Mouse (Mus musculus): ENCODE data around the gene Ly6g5b. TPM values are rescaled to one million over a fixed set of nuclear protein-coding genes. Genes with fewer than 3 reads are reported as not detected.

Ly6g5b gene
- polyA plus RNA-seq, 2 experiments: 0.27 to 0.70 TPM

DNA sequence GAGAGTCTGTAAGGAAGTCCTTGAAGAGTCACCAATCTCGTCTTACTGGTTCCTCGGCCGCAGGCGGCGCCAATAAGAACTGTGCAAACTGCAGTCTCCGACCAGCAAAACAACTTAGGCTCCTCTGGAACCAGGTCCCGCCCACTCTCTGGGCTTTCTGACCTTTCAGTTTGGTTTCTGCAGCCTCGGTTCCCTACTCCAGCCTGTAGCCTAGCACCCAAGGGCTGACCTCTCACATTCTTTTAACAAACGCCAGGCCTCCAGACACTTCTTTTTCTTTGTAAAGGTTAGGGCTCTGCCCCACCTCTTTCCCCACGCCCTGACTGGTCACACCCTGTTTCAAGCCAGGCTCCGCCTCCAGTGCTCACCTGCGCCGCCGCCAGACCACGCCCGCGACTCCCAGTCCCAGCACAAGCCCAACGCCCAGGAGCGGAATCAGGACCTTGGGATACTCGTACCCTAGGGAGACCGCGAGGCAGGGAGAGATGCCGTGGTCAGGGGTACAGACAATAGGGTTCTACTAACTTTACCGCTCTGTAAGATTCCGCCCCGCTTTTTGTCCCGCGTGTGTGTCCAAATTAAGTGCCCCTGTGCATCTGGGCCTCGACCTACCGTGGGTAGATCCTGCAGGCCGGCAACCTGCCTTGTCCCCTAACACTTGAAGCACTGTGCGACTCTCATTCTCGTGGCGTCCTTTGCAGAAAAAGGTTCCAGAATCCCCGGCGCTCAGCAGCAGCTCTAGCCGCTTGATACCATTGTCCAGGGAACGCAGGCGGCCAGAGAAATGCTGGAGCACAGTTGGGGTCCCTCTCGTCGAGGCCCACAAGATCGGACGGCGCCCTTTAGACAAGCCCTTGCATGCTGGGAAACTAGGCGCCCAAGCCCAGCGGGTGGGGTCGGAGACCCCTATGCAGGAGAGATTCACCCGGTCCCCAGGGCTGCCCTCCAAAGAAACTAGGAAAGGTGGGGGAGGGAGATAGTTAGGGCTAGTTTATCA, 50.0 kb downstream of the Ly6g5b start, which contains the start of gene Ly6g6c:
Ly6g6c (plus strand) TSS at position 438 of the 997 bp plus-strand sequence.
- TF ChIP-seq CTCF (IDR thresholded peaks at IDR 0.05; ENCODE audit: low read depth): no peak
- TF ChIP-seq EP300 (IDR thresholded peaks at IDR 0.05; ENCODE audit: low read depth): no peak
- H3K4me2 ChIP-seq (ENCODE audit: low read depth): peak within 1 kb of the TSS; percentile 72
- no peak for DNase-seq (ENCODE audit: low read depth in 3 of 3, low spot score in 3 of 3)
- H3K4me3 ChIP-seq (ENCODE audit: insufficient read depth in 1 of 2, low read depth in 2 of 2, low read length in 2 of 2): peak within 1 kb of the TSS; percentile 37 to 43
- H3K27ac ChIP-seq: no peak within 1 kb of the TSS
- H3K4me1 ChIP-seq (replicated peaks; ENCODE audit: control insufficient read depth in 2 of 2, insufficient read depth in 2 of 2, low read length in 1 of 2): peaks cover 9 to 11% of the 10 kb centered on the region in 2 experiments
- peaks cover 41% of the 10 kb centered on the region for H3K27me3 ChIP-seq (ENCODE audit: control insufficient read depth, insufficient read depth, low read length)
- H3K9ac ChIP-seq (replicated peaks): peak within 1 kb of the TSS; percentile 23; the same call in 1 of the 2 replicates
- no peaks in the 10 kb centered on the region for H3K36me3 ChIP-seq (replicated peaks; ENCODE audit: control insufficient read depth, insufficient read depth, low read depth)
- peak; percentile 38 for ATAC-seq (ENCODE audit: insufficient read depth)
- 2% methylated on average over 48 of the region's 48 CpGs for WGBS (ENCODE audit: insufficient replicate concordance)
- H3K9me3 ChIP-seq (ENCODE audit: control insufficient read depth, low read length): no peaks in the 10 kb centered on the region

DNA sequence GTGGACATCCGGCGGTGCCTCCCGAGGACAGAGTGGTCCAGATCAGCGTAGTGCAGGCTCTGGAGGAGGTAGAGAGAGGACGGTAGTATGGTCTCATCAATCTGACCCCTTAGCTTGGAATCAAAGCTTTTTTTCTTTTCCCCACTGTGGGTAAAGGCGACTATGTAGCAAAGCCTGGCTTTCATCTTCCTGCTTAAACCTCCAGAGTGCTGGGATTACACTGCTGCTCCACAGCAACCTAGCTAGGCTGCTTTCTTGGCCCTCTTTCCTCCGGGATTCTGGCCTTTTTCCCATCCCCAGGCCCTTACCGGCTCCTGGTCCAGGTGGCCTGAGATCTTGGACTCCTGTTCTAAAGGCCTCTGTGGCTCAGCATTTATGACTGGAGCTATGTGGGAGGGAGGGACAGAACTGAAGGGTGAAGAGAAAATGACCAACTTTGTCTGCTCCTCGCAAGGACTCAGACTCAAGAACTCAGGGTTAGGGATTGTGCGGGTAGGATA, 50.8 kb downstream of the Ly6g5b start:
- DNase-seq (ENCODE audit: low read depth in 3 of 3, low spot score in 3 of 3): no peak
- peak overlapping the region; percentile 72 for H3K4me2 ChIP-seq (ENCODE audit: low read depth)
- H3K27ac ChIP-seq: no peak overlapping the region
- no peak for ATAC-seq (ENCODE audit: insufficient read depth)
- 25% methylated on average over 10 of the region's 10 CpGs for WGBS (ENCODE audit: insufficient replicate concordance)
- H3K9me3 ChIP-seq (ENCODE audit: control insufficient read depth, low read length): no peaks in the 10 kb centered on the region
- no peak overlapping the region for H3K9ac ChIP-seq (replicated peaks)
- TF ChIP-seq EP300 (IDR thresholded peaks at IDR 0.05; ENCODE audit: low read depth) (no peak), CTCF (IDR thresholded peaks at IDR 0.05; ENCODE audit: low read depth) (no peak)
- H3K4me3 ChIP-seq (ENCODE audit: insufficient read depth in 1 of 2, low read depth in 2 of 2, low read length in 2 of 2): peak overlapping the region in 1 of 2 experiments; percentile 43; a peak in 2 of 4 replicates
- H3K36me3 ChIP-seq (replicated peaks; ENCODE audit: control insufficient read depth, insufficient read depth, low read depth): no peaks in the 10 kb centered on the region
- peaks cover 12 to 13% of the 10 kb centered on the region in 2 experiments for H3K4me1 ChIP-seq (replicated peaks; ENCODE audit: control insufficient read depth in 2 of 2, insufficient read depth in 2 of 2, low read length in 1 of 2)
- H3K27me3 ChIP-seq (ENCODE audit: control insufficient read depth, insufficient read depth, low read length): peaks cover 41% of the 10 kb centered on the region

Other genes with a start within 250 kb of the Ly6g5b start
Only the 30 nearest of the 42 such genes appear.
- gene Hspa1l, start 142.7 kb downstream of the Ly6g5b start, polyA plus RNA-seq (2012; rRNA removed): 0.02 TPM in 1 of 2 replicates, not detected in the other
- gene Hspa1l, start 142.7 kb downstream of the Ly6g5b start, polyA plus RNA-seq (2014; fragmentation: Nextera tagmentation; extraction: Ambion mirVana): 0.19 and 0.25 TPM in 2 replicates
- gene Lsm2, start 133.6 kb downstream of the Ly6g5b start, polyA plus RNA-seq (2012; rRNA removed): 81.5 and 121 TPM in 2 replicates
- gene Lsm2, start 133.6 kb downstream of the Ly6g5b start, polyA plus RNA-seq (2014; fragmentation: Nextera tagmentation; extraction: Ambion mirVana): 122 and 132 TPM in 2 replicates
- 58.2 and 67.6 TPM in 2 replicates for gene Vars, start 114.4 kb downstream of the Ly6g5b start, polyA plus RNA-seq (2012; rRNA removed)
- gene Vars, start 114.4 kb downstream of the Ly6g5b start, polyA plus RNA-seq (2014; fragmentation: Nextera tagmentation; extraction: Ambion mirVana): 61.7 and 77.3 TPM in 2 replicates
- gene Vwa7, start 98.8 kb downstream of the Ly6g5b start, polyA plus RNA-seq (2012; rRNA removed): 0.12 and 0.18 TPM in 2 replicates
- gene Vwa7, start 98.8 kb downstream of the Ly6g5b start, polyA plus RNA-seq (2014; fragmentation: Nextera tagmentation; extraction: Ambion mirVana): 0.09 TPM in 1 of 2 replicates, not detected in the other
- gene Sapcd1, start 87.4 kb downstream of the Ly6g5b start, polyA plus RNA-seq (2012; rRNA removed): 2.3 and 2.7 TPM in 2 replicates
- 2.5 and 2.7 TPM in 2 replicates for gene Sapcd1, start 87.4 kb downstream of the Ly6g5b start, polyA plus RNA-seq (2014; fragmentation: Nextera tagmentation; extraction: Ambion mirVana)
- 3.3 and 4.3 TPM in 2 replicates for gene Msh5, start 68.7 kb downstream of the Ly6g5b start, polyA plus RNA-seq (2012; rRNA removed)
- 2.3 and 2.9 TPM in 2 replicates for gene Msh5, start 68.7 kb downstream of the Ly6g5b start, polyA plus RNA-seq (2014; fragmentation: Nextera tagmentation; extraction: Ambion mirVana)
- gene Clic1, start 65.5 kb downstream of the Ly6g5b start, polyA plus RNA-seq (2012; rRNA removed): 76.4 and 78.0 TPM in 2 replicates
- gene Clic1, start 65.5 kb downstream of the Ly6g5b start, polyA plus RNA-seq (2014; fragmentation: Nextera tagmentation; extraction: Ambion mirVana): 38.1 and 39.9 TPM in 2 replicates
- gene Ddah2, start 56.4 kb downstream of the Ly6g5b start, polyA plus RNA-seq (2012; rRNA removed): 12.0 and 12.3 TPM in 2 replicates
- 16.1 and 17.3 TPM in 2 replicates for gene Ddah2, start 56.4 kb downstream of the Ly6g5b start, polyA plus RNA-seq (2014; fragmentation: Nextera tagmentation; extraction: Ambion mirVana)
- 0.26 and 0.48 TPM in 2 replicates for gene Ly6g6c, start 50.0 kb downstream of the Ly6g5b start, polyA plus RNA-seq (2012; rRNA removed)
- gene Ly6g6c, start 50.0 kb downstream of the Ly6g5b start, polyA plus RNA-seq (2014; fragmentation: Nextera tagmentation; extraction: Ambion mirVana): 0.24 and 0.37 TPM in 2 replicates
- 2.3 and 2.6 TPM in 2 replicates for gene Mpig6b, start 49.2 kb downstream of the Ly6g5b start, polyA plus RNA-seq (2012; rRNA removed)
- gene Mpig6b, start 49.2 kb downstream of the Ly6g5b start, polyA plus RNA-seq (2014; fragmentation: Nextera tagmentation; extraction: Ambion mirVana): 4.0 and 6.6 TPM in 2 replicates
- 0.08 and 0.32 TPM in 2 replicates for gene Ly6g6e, start 38.5 kb downstream of the Ly6g5b start, polyA plus RNA-seq (2012; rRNA removed)
- gene Ly6g6e, start 38.5 kb downstream of the Ly6g5b start, polyA plus RNA-seq (2014; fragmentation: Nextera tagmentation; extraction: Ambion mirVana): not detected in 2 replicates
- gene Ly6g6d, start 37.4 kb downstream of the Ly6g5b start, polyA plus RNA-seq (2012; rRNA removed): 0.95 and 1.2 TPM in 2 replicates
- 0.28 and 0.77 TPM in 2 replicates for gene Ly6g6d, start 37.4 kb downstream of the Ly6g5b start, polyA plus RNA-seq (2014; fragmentation: Nextera tagmentation; extraction: Ambion mirVana)
- gene Ly6g6f, start 29.8 kb downstream of the Ly6g5b start, polyA plus RNA-seq (2012; rRNA removed): 4.1 and 5.1 TPM in 2 replicates
- 5.0 and 6.3 TPM in 2 replicates for gene Ly6g6f, start 29.8 kb downstream of the Ly6g5b start, polyA plus RNA-seq (2014; fragmentation: Nextera tagmentation; extraction: Ambion mirVana)
- gene Abhd16a, start 26.2 kb downstream of the Ly6g5b start, polyA plus RNA-seq (2012; rRNA removed): 29.1 and 30.0 TPM in 2 replicates
- 42.3 and 44.3 TPM in 2 replicates for gene Abhd16a, start 26.2 kb downstream of the Ly6g5b start, polyA plus RNA-seq (2014; fragmentation: Nextera tagmentation; extraction: Ambion mirVana)
- gene Ly6g5c, start 7.1 kb downstream of the Ly6g5b start, polyA plus RNA-seq (2012; rRNA removed): not detected in 2 replicates
- gene Ly6g5c, start 7.1 kb downstream of the Ly6g5b start, polyA plus RNA-seq (2014; fragmentation: Nextera tagmentation; extraction: Ambion mirVana): not detected in 2 replicates
- gene Gpank1, start 6.0 kb upstream of the Ly6g5b start, polyA plus RNA-seq (2012; rRNA removed): 8.9 and 10.0 TPM in 2 replicates
- gene Gpank1, start 6.0 kb upstream of the Ly6g5b start, polyA plus RNA-seq (2014; fragmentation: Nextera tagmentation; extraction: Ambion mirVana): 12.2 and 12.7 TPM in 2 replicates
- 79.2 and 106 TPM in 2 replicates for gene Csnk2b, start 6.6 kb upstream of the Ly6g5b start, polyA plus RNA-seq (2012; rRNA removed)
- 127 and 142 TPM in 2 replicates for gene Csnk2b, start 6.6 kb upstream of the Ly6g5b start, polyA plus RNA-seq (2014; fragmentation: Nextera tagmentation; extraction: Ambion mirVana)
- gene D17H6S53E, start 10.9 kb upstream of the Ly6g5b start, polyA plus RNA-seq (2012; rRNA removed): 0.75 and 1.5 TPM in 2 replicates
- gene D17H6S53E, start 10.9 kb upstream of the Ly6g5b start, polyA plus RNA-seq (2014; fragmentation: Nextera tagmentation; extraction: Ambion mirVana): 1.3 and 1.5 TPM in 2 replicates
- gene Apom, start 16.6 kb upstream of the Ly6g5b start, polyA plus RNA-seq (2012; rRNA removed): 285 and 317 TPM in 2 replicates
- gene Apom, start 16.6 kb upstream of the Ly6g5b start, polyA plus RNA-seq (2014; fragmentation: Nextera tagmentation; extraction: Ambion mirVana): 750 and 763 TPM in 2 replicates
- gene Bag6, start 19.8 kb upstream of the Ly6g5b start, polyA plus RNA-seq (2012; rRNA removed): 45.7 and 48.1 TPM in 2 replicates
- gene Bag6, start 19.8 kb upstream of the Ly6g5b start, polyA plus RNA-seq (2014; fragmentation: Nextera tagmentation; extraction: Ambion mirVana): 22.9 and 30.5 TPM in 2 replicates
- gene Prrc2a, start 49.5 kb upstream of the Ly6g5b start, polyA plus RNA-seq (2012; rRNA removed): 61.4 and 67.5 TPM in 2 replicates
- gene Prrc2a, start 49.5 kb upstream of the Ly6g5b start, polyA plus RNA-seq (2014; fragmentation: Nextera tagmentation; extraction: Ambion mirVana): 33.4 and 46.0 TPM in 2 replicates
- gene Aif1, start 60.6 kb upstream of the Ly6g5b start, polyA plus RNA-seq (2012; rRNA removed): 3.1 and 8.1 TPM in 2 replicates
- 18.6 and 20.7 TPM in 2 replicates for gene Aif1, start 60.6 kb upstream of the Ly6g5b start, polyA plus RNA-seq (2014; fragmentation: Nextera tagmentation; extraction: Ambion mirVana)
- gene Lst1, start 73.0 kb upstream of the Ly6g5b start, polyA plus RNA-seq (2012; rRNA removed): 25.6 and 37.4 TPM in 2 replicates
- 32.8 and 37.7 TPM in 2 replicates for gene Lst1, start 73.0 kb upstream of the Ly6g5b start, polyA plus RNA-seq (2014; fragmentation: Nextera tagmentation; extraction: Ambion mirVana)
- gene Ltb, start 79.0 kb upstream of the Ly6g5b start, polyA plus RNA-seq (2012; rRNA removed): 0.47 and 0.70 TPM in 2 replicates
- gene Ltb, start 79.0 kb upstream of the Ly6g5b start, polyA plus RNA-seq (2014; fragmentation: Nextera tagmentation; extraction: Ambion mirVana): 0.28 and 0.64 TPM in 2 replicates
- gene Tnf, start 86.6 kb upstream of the Ly6g5b start, polyA plus RNA-seq (2012; rRNA removed): 0.42 and 0.73 TPM in 2 replicates
- gene Tnf, start 86.6 kb upstream of the Ly6g5b start, polyA plus RNA-seq (2014; fragmentation: Nextera tagmentation; extraction: Ambion mirVana): 0.15 and 0.43 TPM in 2 replicates
- gene Lta, start 89.9 kb upstream of the Ly6g5b start, polyA plus RNA-seq (2012; rRNA removed): 0.04 and 0.07 TPM in 2 replicates
- not detected in 2 replicates for gene Lta, start 89.9 kb upstream of the Ly6g5b start, polyA plus RNA-seq (2014; fragmentation: Nextera tagmentation; extraction: Ambion mirVana)
- gene Gm16181, start 105.4 kb upstream of the Ly6g5b start, polyA plus RNA-seq (2012; rRNA removed): 0.19 and 0.21 TPM in 2 replicates
- gene Gm16181, start 105.4 kb upstream of the Ly6g5b start, polyA plus RNA-seq (2014; fragmentation: Nextera tagmentation; extraction: Ambion mirVana): not detected in 2 replicates
- gene Atp6v1g2, start 118.2 kb upstream of the Ly6g5b start, polyA plus RNA-seq (2012; rRNA removed): 1.8 and 1.9 TPM in 2 replicates
- gene Atp6v1g2, start 118.2 kb upstream of the Ly6g5b start, polyA plus RNA-seq (2014; fragmentation: Nextera tagmentation; extraction: Ambion mirVana): 0.76 and 0.97 TPM in 2 replicates
- gene Nfkbil1, start 120.4 kb upstream of the Ly6g5b start, polyA plus RNA-seq (2012; rRNA removed): 3.6 and 4.2 TPM in 2 replicates
- 1.1 and 1.3 TPM in 2 replicates for gene Nfkbil1, start 120.4 kb upstream of the Ly6g5b start, polyA plus RNA-seq (2014; fragmentation: Nextera tagmentation; extraction: Ambion mirVana)
- 161 and 199 TPM in 2 replicates for gene Ddx39b, start 126.3 kb upstream of the Ly6g5b start, polyA plus RNA-seq (2012; rRNA removed)
- 127 and 143 TPM in 2 replicates for gene Ddx39b, start 126.3 kb upstream of the Ly6g5b start, polyA plus RNA-seq (2014; fragmentation: Nextera tagmentation; extraction: Ambion mirVana)

All from liver, embryonic 14.5 days (tissue).